Mouse (Mus musculus) ES-Bruce4 (cell line): ENCODE results near the gene Tmppe.

Source experiments
- CTCF ChIP-seq: IDR thresholded peaks from one replicate; pipeline ENCODE4 v1.8.1; 2011; ENCODE audit warnings: low read depth, low read length
- EP300 ChIP-seq: IDR thresholded peaks from 2 replicates; pipeline ENCODE4 v1.6.1; 2011; ENCODE audit warnings: low read depth, low read length; ENCODE audit not compliant: insufficient read depth
- POLR2A ChIP-seq: IDR thresholded peaks from one replicate; pipeline ENCODE4 v1.8.1; 2011; ENCODE audit warnings: low read length; ENCODE audit not compliant: insufficient read depth

GRCm38 (mm10) chr9:114412406-114412805, 11.5 kb downstream of the Tmppe start:
- TF ChIP-seq POLR2A = no peak
- TF ChIP-seq CTCF = no peak
- TF ChIP-seq EP300 = no peak
